Mouse (Mus musculus) brain, embryonic 14.5 days (tissue): ENCODE results near the gene Crygs. TPM values are rescaled to one million over a fixed set of nuclear protein-coding genes. Genes with fewer than 3 reads are reported as not detected.
"Not testable (repeated sequence)": the region's sequence is repeated elsewhere in the genome, so short reads cannot be mapped to it uniquely, and the experiment has no call there.

ENCODE experiments used
- DNase-seq: peaks from one replicate; pipeline ENCODE4 v3.0.0-alpha.2; 2011; ENCODE audit warnings: low read depth
- CTCF ChIP-seq: fragments of 200-500 bp; IDR thresholded peaks from 2 replicates; pipeline ENCODE4 v1.5.1; 2012; ENCODE audit warnings: inconsistent platforms, mild to moderate bottlenecking, moderate library complexity, borderline replicate concordance; ENCODE audit not compliant: insufficient read depth, insufficient read length; ENCODE audit errors: extremely low read depth
- POLR2A ChIP-seq: fragments of 200-500 bp; IDR thresholded peaks from 2 replicates; pipeline ENCODE4 v1.6.1; 2012; ENCODE audit warnings: mild to moderate bottlenecking, inconsistent platforms, borderline replicate concordance; ENCODE audit not compliant: poor library complexity, insufficient read depth, insufficient read length, severe bottlenecking; ENCODE audit errors: extremely low read depth
- polyA plus RNA-seq: library from polyadenylated mRNA; depleted of rRNA; stranded (reverse); fragments of >200 nt; gene quantifications from 2 replicates; pipeline ENCODE4 v1.2.3, GENCODE M21; 2012; rRNA removed

Gene Crygs
- polyA plus RNA-seq, 1 experiment = not detected

DNA sequence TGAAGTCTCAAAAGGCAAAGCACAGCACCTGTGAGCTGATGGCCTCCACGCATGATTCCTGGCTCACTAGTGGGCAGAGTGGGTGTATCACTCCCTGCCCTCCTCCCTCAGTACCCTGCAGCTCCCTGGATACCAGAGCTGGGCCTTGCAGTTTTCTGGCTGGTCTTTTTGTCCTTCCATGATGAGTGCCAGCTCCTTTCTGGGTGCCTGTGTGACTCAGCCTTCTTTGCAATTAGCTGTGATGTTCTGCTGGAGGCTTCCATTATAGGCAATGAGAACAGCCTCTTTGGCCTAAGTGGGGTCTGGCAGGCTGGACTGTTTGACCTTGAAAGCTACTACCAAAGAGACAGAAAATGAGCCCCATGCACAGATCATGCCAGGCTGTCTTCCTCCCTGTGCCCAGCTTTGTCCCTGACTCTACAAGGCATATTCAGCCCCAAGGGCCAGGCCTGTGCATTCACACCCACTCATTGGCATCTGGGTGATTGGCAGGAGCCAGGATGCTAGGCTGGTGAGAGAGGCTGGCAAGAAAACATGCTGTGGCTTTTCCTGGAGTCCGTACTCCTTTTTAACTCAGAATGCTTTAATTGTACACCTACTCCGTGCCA lies 32.0 kb downstream of the Crygs start:
- TF ChIP-seq CTCF (no peak), POLR2A (no peak)
- peak; percentile 39 for DNase-seq

GRCm38 (mm10) chr16:22778296-22778695 lies 33.1 kb downstream of the Crygs start:
- not testable (repeated sequence) for DNase-seq

GRCm38 (mm10) chr16:22775471-22775985 lies 35.8 kb downstream of the Crygs start:
- no peak for DNase-seq
- no peak for TF ChIP-seq CTCF
- no peak for TF ChIP-seq POLR2A

DNA sequence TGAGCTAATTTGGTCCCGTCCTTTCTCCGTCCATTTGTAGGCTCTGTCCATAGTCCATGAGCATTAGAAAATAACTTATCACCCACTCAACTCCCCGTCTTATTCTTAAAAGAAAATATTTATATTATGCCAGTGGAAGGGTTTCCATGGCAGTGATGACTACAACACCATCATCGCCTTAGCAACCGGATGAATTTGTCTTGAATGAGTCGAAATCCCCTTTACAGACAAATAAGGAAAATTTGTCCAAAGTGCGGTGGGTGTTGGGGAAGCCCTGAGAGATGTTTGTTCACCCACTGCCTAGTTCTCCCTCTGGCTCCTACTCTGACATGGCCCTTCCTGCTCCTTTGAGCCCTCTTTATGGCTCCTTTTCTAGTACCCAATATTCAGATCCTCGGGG lies 42.7 kb downstream of the Crygs start:
- no peak for DNase-seq

DNA sequence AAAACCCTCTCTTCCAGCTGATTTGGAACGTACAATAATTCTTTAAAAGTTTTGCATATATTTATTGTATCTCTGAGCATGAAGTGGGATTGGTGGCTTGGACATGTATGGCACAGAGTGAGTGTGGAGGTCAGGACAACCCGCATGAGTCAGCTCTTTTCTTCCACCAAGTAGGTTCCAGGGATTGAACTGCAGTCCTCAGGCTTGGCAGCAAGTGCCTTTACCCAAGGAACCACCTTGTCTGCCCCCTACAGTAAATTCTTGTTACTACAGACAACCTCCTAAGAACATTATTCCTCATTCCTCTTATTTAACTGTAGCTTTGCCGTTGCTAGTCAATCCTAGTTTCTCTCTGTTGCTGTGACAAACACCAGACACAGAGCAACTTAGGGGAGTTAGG lies 44.0 kb downstream of the Crygs start:
- no peak for TF ChIP-seq CTCF
- TF ChIP-seq POLR2A = no peak
- no peak for DNase-seq

More for the DNA sequence above, 42.7 kb downstream of the Crygs start:
- TF ChIP-seq CTCF (no peak), POLR2A (no peak)

DNA sequence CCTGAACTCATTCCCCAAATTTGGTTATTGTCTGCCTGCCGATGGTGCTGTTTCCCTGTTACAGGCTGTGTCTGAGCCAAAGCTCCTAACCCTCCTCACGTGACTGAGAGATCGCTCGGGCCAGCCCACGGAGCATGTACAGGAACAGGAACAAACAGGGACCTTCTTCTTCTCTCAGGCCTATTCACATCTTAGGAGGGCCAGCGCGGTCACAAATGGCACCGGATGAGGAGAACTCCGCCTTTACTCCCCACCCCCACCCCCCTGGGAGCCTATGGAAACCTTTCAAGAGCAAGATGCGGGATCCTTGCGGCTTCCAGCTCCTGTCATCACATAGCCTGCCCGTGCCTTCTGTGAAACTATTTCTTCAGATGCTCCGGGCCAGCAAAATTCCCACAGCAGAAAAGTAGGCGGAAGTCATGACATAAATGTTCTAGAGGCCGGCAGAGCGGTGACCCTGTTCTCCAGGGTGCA lies 44.6 kb downstream of the Crygs start:
- TF ChIP-seq POLR2A = no peak
- no peak for TF ChIP-seq CTCF
- DNase-seq = peak; percentile 6

GRCm38 (mm10) chr16:22765531-22765930 lies 45.8 kb downstream of the Crygs start:
- DNase-seq = no peak
- TF ChIP-seq POLR2A = no peak
- no peak for TF ChIP-seq CTCF

Other genes with a start within 250 kb of the Crygs start
- gene Dgkg, start 154.4 kb downstream of the Crygs start, polyA plus RNA-seq = 0.29 and 0.36 TPM in 2 replicates
- gene Tbccd1, start 46.1 kb upstream of the Crygs start, polyA plus RNA-seq = 18.8 and 22.0 TPM in 2 replicates
- 33.3 and 41.4 TPM in 2 replicates for gene Dnajb11, start 46.3 kb upstream of the Crygs start, polyA plus RNA-seq
- gene Ahsg, start 79.7 kb upstream of the Crygs start, polyA plus RNA-seq = 0.24 and 0.44 TPM in 2 replicates
- 0.11 TPM in 1 of 2 replicates, not detected in the other for gene Fetub, start 106.8 kb upstream of the Crygs start, polyA plus RNA-seq
- gene Hrg, start 139.5 kb upstream of the Crygs start, polyA plus RNA-seq = 0.08 and 0.22 TPM in 2 replicates
- 0.06 and 0.07 TPM in 2 replicates for gene Kng2, start 217.9 kb upstream of the Crygs start, polyA plus RNA-seq
- gene Kng1, start 246.3 kb upstream of the Crygs start, polyA plus RNA-seq = 0.05 and 0.21 TPM in 2 replicates